Mouse (Mus musculus): ENCODE results near the gene Gstt1.

- no peak for TF ChIP-seq CTCF (IDR thresholded peaks at IDR 0.05; ENCODE audit: borderline replicate concordance, insufficient read depth, low read length)
- TF ChIP-seq POLR2A (IDR thresholded peaks at IDR 0.05; ENCODE audit: low read depth, low read length), result no peak
Observed at GRCm38 (mm10) chr10:75788277-75788676, 10.1 kb downstream of the Gstt1 start.

Data from embryonic fibroblast, embryonic 13.5 days (primary cell).